Mouse (Mus musculus): Measurements from ENCODE around the gene Wiz.

GRCm38 (mm10) chr17:32320597-32321389 lies 68.4 kb downstream of the Wiz start, which contains the start of gene Akap8:
- TF ChIP-seq POLR2A (IDR thresholded peaks at IDR 0.05; ENCODE audit: borderline replicate concordance, extremely low read depth, insufficient read depth, insufficient read length, poor library complexity, severe bottlenecking), result peak; percentile 58; the same call in 1 of the 2 replicates
- peak; percentile 2; the same call in 1 of the 2 replicates for TF ChIP-seq CTCF (IDR thresholded peaks at IDR 0.05; ENCODE audit: borderline replicate concordance, extremely low read depth, insufficient read depth, insufficient read length)
